Mouse (Mus musculus) lung, embryonic 15.5 days (tissue): Measurements from ENCODE around the gene Chaf1a. TPM values are rescaled to one million over a fixed set of nuclear protein-coding genes. Genes with fewer than 3 reads are reported as not detected.

Experiments
- ATAC-seq: fragments of 200-750 bp; cut with Nextera tagmentation; 2 replicates; pipeline ENCODE4 v1.8.0; 2017; ENCODE audit warnings: moderate number of reproducible peaks, borderline replicate concordance; ENCODE audit not compliant: low FRiP score, low TSS enrichment; ENCODE audit errors: extremely low read depth
- H3K27ac ChIP-seq: fragments of 300-500 bp; sonication (generic); 2 replicates; pipeline ENCODE4 v1.5.1; 2015; ENCODE audit warnings: moderate library complexity, mild to moderate bottlenecking, inconsistent platforms
- H3K27me3 ChIP-seq: fragments of 300-500 bp; sonication (generic); 2 replicates; pipeline ENCODE4 v1.6.1; 2015; ENCODE audit warnings: inconsistent platforms
- H3K36me3 ChIP-seq: fragments of 300-500 bp; sonication (generic); 2 replicates; pipeline ENCODE4 v1.6.1; 2015; ENCODE audit warnings: inconsistent platforms
- H3K4me1 ChIP-seq: fragments of 300-500 bp; sonication (generic); 2 replicates; pipeline ENCODE4 v1.6.1; 2015; ENCODE audit warnings: inconsistent platforms
- H3K4me2 ChIP-seq: fragments of 300-500 bp; sonication (generic); 2 replicates; pipeline ENCODE4 v1.6.1; 2015; ENCODE audit warnings: inconsistent platforms, mild to moderate bottlenecking, moderate library complexity
- H3K4me3 ChIP-seq: fragments of 300-500 bp; sonication (generic); 2 replicates; pipeline ENCODE4 v1.5.1; 2015; ENCODE audit warnings: mild to moderate bottlenecking, inconsistent platforms
- H3K9ac ChIP-seq: fragments of 300-500 bp; sonication (generic); 2 replicates; pipeline ENCODE4 v1.6.1; 2015; ENCODE audit warnings: inconsistent platforms
- H3K9me3 ChIP-seq: fragments of 300-500 bp; sonication (generic); 2 replicates; pipeline ENCODE4 v1.6.1; 2016; ENCODE audit warnings: inconsistent platforms
- WGBS: fragments of 180-500 bp; shearing (Covaris S2); methylation state at CpG from one replicate; pipeline ENCODE4 v1.1.7; 2015; 5-methylcytosine and 5-hydroxymethylcytosine counted together
- polyA plus RNA-seq: library from polyadenylated mRNA; unstranded; fragments of >200 nt; fragmentation: Nextera tagmentation; extraction: Ambion mirVana; gene quantifications from 2 replicates; pipeline ENCODE4 v1.2.1, GENCODE M21; 2015

The Chaf1a gene
- polyA plus RNA-seq, 1 experiment from 2014 or later = 32.4 TPM

GRCm38 (mm10) chr17:56009962-56010240, 30.3 kb upstream of the Chaf1a start:
- WGBS = 25% methylated on average over 2 of the region's 2 CpGs

GRCm38 (mm10) chr17:56010255-56010654, 30.0 kb upstream of the Chaf1a start:
- Histone ChIP-seq H3K9me3 (no peaks in the 10 kb centered on the region), H3K4me2 (peak overlapping the region; percentile 98), H3K4me3 (peak overlapping the region; percentile 96), H3K36me3 (peaks cover 30% of the 10 kb centered on the region), H3K27me3 (no peaks in the 10 kb centered on the region), H3K27ac (0 out of 2 replicates have a peak overlapping the region, but pooled peaks have one; percentile 91), H3K4me1 (peaks cover 23% of the 10 kb centered on the region), H3K9ac (peak overlapping the region; percentile 83)
- 51% methylated on average over 14 of the region's 14 CpGs for WGBS
- no peak for ATAC-seq

More at GRCm38 (mm10) chr17:56009962-56010240, 30.3 kb upstream of the Chaf1a start:
- no peaks in the 10 kb centered on the region for H3K9me3 ChIP-seq
- peaks cover 26% of the 10 kb centered on the region for H3K36me3 ChIP-seq
- no peak for ATAC-seq
- peaks cover 23% of the 10 kb centered on the region for H3K4me1 ChIP-seq
- H3K27ac ChIP-seq = peak overlapping the region; percentile 91; the same call in 1 of the 2 replicates
- peak overlapping the region; percentile 98 for H3K4me2 ChIP-seq
- H3K27me3 ChIP-seq = no peaks in the 10 kb centered on the region
- peak overlapping the region; percentile 83 for H3K9ac ChIP-seq
- H3K4me3 ChIP-seq = peak overlapping the region; percentile 96

DNA sequence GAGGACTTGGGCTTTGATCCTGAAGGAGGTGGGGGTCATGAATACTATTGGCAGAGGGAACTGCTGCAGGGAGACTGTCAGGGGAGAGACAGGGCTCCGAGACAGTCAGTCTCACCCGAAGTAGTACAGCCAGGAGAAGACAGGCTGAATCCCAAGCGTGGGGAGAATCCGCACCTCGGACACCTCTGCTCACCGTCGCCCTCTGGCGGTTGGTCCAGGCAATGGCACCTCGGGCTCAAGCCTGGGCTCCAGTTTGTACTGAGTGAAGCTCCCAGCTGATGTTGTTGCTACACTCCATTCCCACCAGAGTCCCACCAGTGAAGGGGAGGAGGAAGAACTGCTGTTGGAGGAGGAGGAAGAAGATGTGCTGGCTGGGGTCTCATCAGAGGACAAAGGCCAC, 29.6 kb upstream of the Chaf1a start:
- Histone ChIP-seq H3K4me3 (peak overlapping the region; percentile 96), H3K4me1 (peaks cover 21% of the 10 kb centered on the region), H3K4me2 (peak overlapping the region; percentile 98), H3K27ac (no peak overlapping the region), H3K27me3 (no peaks in the 10 kb centered on the region), H3K9ac (0 out of 2 replicates have a peak overlapping the region, but pooled peaks have one; percentile 83), H3K36me3 (peaks cover 34% of the 10 kb centered on the region), H3K9me3 (no peaks in the 10 kb centered on the region)
- no peak for ATAC-seq
- 5% methylated on average over 9 of the region's 9 CpGs for WGBS

GRCm38 (mm10) chr17:56011441-56011840, 28.8 kb upstream of the Chaf1a start:
- ATAC-seq = no peak
- Histone ChIP-seq H3K9me3 (no peaks in the 10 kb centered on the region), H3K9ac (no peak overlapping the region), H3K4me3 (no peak overlapping the region), H3K27ac (no peak overlapping the region), H3K27me3 (no peaks in the 10 kb centered on the region), H3K4me2 (no peak overlapping the region), H3K4me1 (peaks cover 21% of the 10 kb centered on the region), H3K36me3 (peaks cover 42% of the 10 kb centered on the region)
- 85% methylated on average over 7 of the region's 7 CpGs for WGBS

- no peak for ATAC-seq
- Histone ChIP-seq H3K36me3 (peaks cover 74% of the 10 kb centered on the region), H3K4me3 (no peak overlapping the region), H3K9ac (no peak overlapping the region), H3K4me2 (no peak overlapping the region), H3K27me3 (no peaks in the 10 kb centered on the region), H3K4me1 (peaks cover 7% of the 10 kb centered on the region), H3K9me3 (no peaks in the 10 kb centered on the region), H3K27ac (no peak overlapping the region)
- 88% methylated on average over 9 of the region's 9 CpGs for WGBS
Observed at GRCm38 (mm10) chr17:56015293-56015692, 24.9 kb upstream of the Chaf1a start.

DNA sequence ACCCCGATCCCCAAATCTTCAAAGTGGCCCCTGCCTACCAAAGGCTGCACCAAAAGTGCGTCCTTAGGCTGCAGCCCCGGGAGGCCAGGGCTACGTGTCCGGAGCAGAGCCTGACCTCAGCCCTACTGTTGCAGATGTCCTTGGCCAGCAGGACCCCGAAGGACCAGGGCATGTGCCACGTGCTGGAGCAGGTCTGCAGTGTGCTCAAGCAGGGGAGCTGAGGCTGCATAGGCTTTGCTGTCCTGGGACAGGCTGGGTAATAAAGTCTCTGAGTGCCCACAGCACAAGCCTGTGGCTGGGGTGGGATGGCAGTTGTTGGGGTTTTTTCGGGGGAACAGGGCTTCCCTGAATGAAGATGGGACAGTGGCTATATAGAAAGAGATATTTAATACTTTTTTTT, 23.9 kb upstream of the Chaf1a start:
- WGBS = 84% methylated on average over 8 of the region's 8 CpGs
- Histone ChIP-seq H3K36me3 (peaks cover 72% of the 10 kb centered on the region), H3K9me3 (no peaks in the 10 kb centered on the region), H3K27me3 (no peaks in the 10 kb centered on the region), H3K4me1 (no peaks in the 10 kb centered on the region), H3K9ac (no peak overlapping the region), H3K4me3 (no peak overlapping the region), H3K4me2 (no peak overlapping the region), H3K27ac (no peak overlapping the region)
- ATAC-seq = no peak

DNA sequence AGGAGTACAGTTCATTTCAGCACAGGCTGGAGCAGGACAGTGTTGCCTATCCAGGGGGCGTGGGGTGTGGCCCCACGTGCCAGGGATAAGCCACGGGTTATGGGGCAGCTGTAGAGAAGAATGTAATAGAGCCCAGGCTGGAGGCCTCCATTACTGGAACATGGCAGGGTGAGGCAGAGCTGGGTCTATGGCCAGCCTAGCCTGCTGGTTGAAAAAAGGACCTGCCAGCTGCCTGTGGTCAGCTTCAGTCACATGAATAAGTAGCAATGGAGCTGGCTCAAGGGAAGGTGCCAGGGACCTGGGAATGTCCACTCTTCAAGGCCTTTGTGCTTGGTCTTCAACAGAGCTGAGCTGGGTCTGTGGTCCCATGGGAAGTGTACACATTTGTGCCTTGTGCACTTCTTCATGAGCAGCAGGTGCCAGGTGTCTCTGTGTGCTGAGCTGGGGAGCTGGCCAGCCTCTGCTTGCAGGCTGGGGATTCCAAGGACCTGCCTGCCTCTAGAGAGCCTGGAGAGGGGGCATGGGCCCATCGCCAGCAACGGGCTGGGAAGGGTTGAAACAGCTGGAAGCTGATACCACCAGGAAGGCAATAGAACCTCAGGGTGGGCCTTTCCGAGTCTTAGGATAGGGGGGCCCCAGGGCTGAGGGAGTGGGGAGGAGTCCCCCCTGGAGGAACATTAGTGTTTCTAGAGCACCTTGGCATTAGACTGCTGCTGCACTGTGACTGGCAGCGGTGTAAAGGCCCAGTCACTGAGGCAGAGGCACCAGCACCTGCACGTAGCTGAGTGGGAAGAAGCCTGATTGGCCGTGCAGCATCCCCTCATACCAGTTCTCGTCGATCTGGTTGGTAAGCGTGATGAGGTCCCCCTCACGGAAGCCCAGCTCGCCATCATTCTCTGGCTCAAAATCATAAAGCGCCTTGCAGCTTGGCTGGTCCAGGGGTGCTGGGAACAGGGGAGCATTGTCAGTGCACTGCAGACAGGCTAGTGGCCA, 23.1 kb upstream of the Chaf1a start:
- no peak overlapping the region for H3K9ac ChIP-seq
- ATAC-seq = no peak
- H3K4me3 ChIP-seq = no peak overlapping the region
- peaks cover 65% of the 10 kb centered on the region for H3K36me3 ChIP-seq
- H3K9me3 ChIP-seq = no peaks in the 10 kb centered on the region
- H3K4me2 ChIP-seq = no peak overlapping the region
- no peaks in the 10 kb centered on the region for H3K4me1 ChIP-seq
- WGBS = 76% methylated on average over 15 of the region's 15 CpGs
- no peak overlapping the region for H3K27ac ChIP-seq
- no peaks in the 10 kb centered on the region for H3K27me3 ChIP-seq

GRCm38 (mm10) chr17:56017848-56018247, 22.4 kb upstream of the Chaf1a start:
- no peak for ATAC-seq
- H3K36me3 ChIP-seq = peaks cover 61% of the 10 kb centered on the region

DNA sequence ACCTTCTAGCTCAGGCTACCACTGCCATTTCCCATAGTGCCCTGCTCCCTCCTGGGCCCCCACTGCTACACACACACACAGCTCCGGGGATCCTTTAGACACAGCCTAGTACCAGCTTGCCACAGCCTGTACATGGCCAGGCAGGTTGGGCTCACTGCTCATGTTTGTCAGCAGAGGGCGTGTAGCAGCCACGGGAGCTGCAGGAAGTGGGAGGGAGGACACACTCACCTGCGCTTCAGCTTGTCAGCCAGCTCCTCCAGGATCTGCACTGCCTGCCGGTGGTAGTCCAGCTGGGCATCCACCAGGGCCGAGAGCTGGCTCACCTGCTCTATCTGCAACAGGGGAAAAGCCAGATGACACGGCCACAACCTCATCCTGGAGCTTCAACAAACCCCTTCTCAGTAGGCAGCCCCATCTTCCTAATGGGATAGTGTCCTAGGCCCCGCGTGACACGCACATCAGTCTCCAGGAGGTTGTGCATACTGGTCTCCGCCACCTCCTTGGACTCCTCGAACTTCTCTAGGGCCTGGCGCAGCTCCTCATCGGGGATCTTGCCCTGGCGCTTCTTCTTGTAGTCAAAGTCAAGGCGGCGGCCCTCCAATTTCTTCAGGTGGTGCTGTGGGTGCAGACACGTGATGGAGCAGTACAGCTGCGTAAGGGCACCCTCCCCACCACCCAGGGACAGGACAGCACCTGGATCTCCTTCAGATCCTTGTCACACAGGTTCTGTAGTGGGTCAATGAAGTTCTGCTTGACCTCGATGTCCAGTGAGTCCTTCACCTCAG, 21.7 kb upstream of the Chaf1a start:
- no peaks in the 10 kb centered on the region; the same call in 1 of the 2 replicates for H3K4me1 ChIP-seq
- H3K36me3 ChIP-seq = peaks cover 55% of the 10 kb centered on the region
- no peaks in the 10 kb centered on the region for H3K27me3 ChIP-seq
- H3K9me3 ChIP-seq = no peaks in the 10 kb centered on the region
- H3K27ac ChIP-seq = no peak overlapping the region
- ATAC-seq = no peak; the same call in 1 of the 2 replicates
- no peak overlapping the region for H3K4me2 ChIP-seq
- H3K9ac ChIP-seq = no peak overlapping the region
- WGBS = 67% methylated on average over 20 of the region's 20 CpGs
- no peak overlapping the region for H3K4me3 ChIP-seq

More at GRCm38 (mm10) chr17:56017848-56018247, 22.4 kb upstream of the Chaf1a start:
- H3K27me3 ChIP-seq = no peaks in the 10 kb centered on the region
- H3K9ac ChIP-seq = no peak overlapping the region
- 75% methylated on average over 7 of the region's 7 CpGs for WGBS
- H3K4me1 ChIP-seq = no peaks in the 10 kb centered on the region; the same call in 1 of the 2 replicates
- H3K4me3 ChIP-seq = no peak overlapping the region
- H3K4me2 ChIP-seq = no peak overlapping the region
- H3K27ac ChIP-seq = no peak overlapping the region
- no peaks in the 10 kb centered on the region for H3K9me3 ChIP-seq

- 80% methylated on average over 6 of the region's 6 CpGs for WGBS
- ATAC-seq = no peak
- no peaks in the 10 kb centered on the region for H3K9me3 ChIP-seq
- H3K27ac ChIP-seq = no peak overlapping the region
- peaks cover 41% of the 10 kb centered on the region for H3K36me3 ChIP-seq
- no peaks in the 10 kb centered on the region; the same call in 1 of the 2 replicates for H3K4me1 ChIP-seq
- H3K4me2 ChIP-seq = no peak overlapping the region
- H3K27me3 ChIP-seq = no peaks in the 10 kb centered on the region
- H3K4me3 ChIP-seq = no peak overlapping the region
- no peak overlapping the region for H3K9ac ChIP-seq
Observed at GRCm38 (mm10) chr17:56020400-56021084, 19.7 kb upstream of the Chaf1a start.

DNA sequence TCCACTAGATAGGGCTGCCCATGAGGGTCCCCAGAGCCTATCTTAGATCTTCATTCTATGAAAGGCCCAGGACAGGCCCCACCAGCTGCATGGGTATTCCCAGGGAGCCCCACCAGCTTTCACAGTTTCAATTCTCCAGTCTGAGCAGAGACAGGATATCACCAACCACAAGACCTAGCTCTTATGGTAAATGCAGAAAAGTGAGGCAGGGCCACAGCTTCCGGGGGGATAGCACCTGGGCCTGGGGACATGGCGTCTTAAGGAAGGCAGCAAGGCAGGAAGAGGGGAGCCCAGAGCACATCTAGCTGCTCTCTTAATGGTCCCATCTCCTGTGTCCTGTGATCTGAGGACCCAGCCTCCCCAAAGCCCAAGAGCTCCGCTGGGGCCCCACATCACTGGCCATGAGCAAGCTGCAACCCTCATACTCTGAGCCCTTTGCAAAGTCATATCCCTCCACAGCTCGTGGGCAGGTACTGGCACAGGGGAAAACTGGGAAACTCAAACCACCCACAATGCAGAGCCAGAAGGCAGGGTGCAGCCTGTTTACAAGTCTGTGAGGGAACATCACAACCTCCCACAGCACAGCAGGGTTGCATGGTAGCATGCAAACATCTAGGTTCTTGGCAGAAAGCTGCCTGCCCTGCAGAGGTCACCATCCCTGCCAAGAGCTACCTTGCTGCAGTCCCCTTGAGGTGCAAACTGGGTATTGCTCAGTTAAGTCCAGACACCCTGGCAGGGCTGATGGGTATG, 18.9 kb upstream of the Chaf1a start:
- no peaks in the 10 kb centered on the region; the same call in 1 of the 2 replicates for H3K4me1 ChIP-seq
- no peak for ATAC-seq
- 79% methylated on average over 4 of the region's 4 CpGs for WGBS
- no peak overlapping the region for H3K9ac ChIP-seq
- no peak overlapping the region for H3K4me3 ChIP-seq
- H3K9me3 ChIP-seq = no peaks in the 10 kb centered on the region
- H3K36me3 ChIP-seq = peaks cover 33% of the 10 kb centered on the region
- H3K27me3 ChIP-seq = no peaks in the 10 kb centered on the region
- no peak overlapping the region for H3K27ac ChIP-seq
- H3K4me2 ChIP-seq = no peak overlapping the region
